Mouse (Mus musculus) T-helper 17 cell (primary cell): Measurements from ENCODE around the gene Rhno1.

ENCODE experiments used
- in situ Hi-C, 2 experiments: fragments of 300-600 bp; cut with MboI, MseI; formaldehyde crosslinking; loops; 1 replicate in 1 of 2; 2 replicates in 1 of 2; pipeline ENCODE4 v1.15.1; 2025; ENCODE audit warnings: high pct_unique_total_duplicates in 2 of 2

The Rhno1 gene

GRCm38 (mm10) chr6:128364721-128365120 lies 2.0 kb upstream of the Rhno1 start:
- in situ Hi-C loops = loop anchor here in 1 of 2 experiments (5.0 to 10.0 kb wide), 2 partner anchors 50 to 162 kb away; no protein-coding TSS in a partner anchor

GRCm38 (mm10) chr6:128363007-128363825 lies 505 bp upstream of the Rhno1 start:
- in situ Hi-C loops = loop anchor here in 1 of 2 experiments (5.0 to 10.0 kb wide), 2 partner anchors 52 to 161 kb away; no protein-coding TSS in a partner anchor

GRCm38 (mm10) chr6:128361901-128362300 lies 810 bp downstream of the Rhno1 start:
- in situ Hi-C loops = loop anchor here in 1 of 2 experiments (5.0 to 10.0 kb wide), 2 partner anchors 53 to 160 kb away; no protein-coding TSS in a partner anchor

GRCm38 (mm10) chr6:128358999-128359398 lies 3.7 kb downstream of the Rhno1 start:
- in situ Hi-C loops = loop anchor here in 1 of 2 experiments (5.0 kb wide), 1 partner anchor 37 kb away; no protein-coding TSS in a partner anchor

- in situ Hi-C loops = loop anchor here in 1 of 2 experiments (5.0 kb wide), 1 partner anchor 34 kb away; no protein-coding TSS in a partner anchor
Observed at GRCm38 (mm10) chr6:128355726-128356416, 6.8 kb downstream of the Rhno1 start, which contains the start of gene Tulp3. Tulp3 (minus strand) TSS chr6:128355851.

- in situ Hi-C loops = loop anchor here in 1 of 2 experiments (5.0 kb wide), 1 partner anchor 33 kb away; no protein-coding TSS in a partner anchor
Observed at GRCm38 (mm10) chr6:128355201-128355681, 7.5 kb downstream of the Rhno1 start.

- in situ Hi-C loops = no loop called here
Observed at GRCm38 (mm10) chr6:128354140-128354539, 8.6 kb downstream of the Rhno1 start.

- in situ Hi-C loops = no loop called here
Observed at GRCm38 (mm10) chr6:128349711-128350110, 13.0 kb downstream of the Rhno1 start.

- in situ Hi-C loops = no loop called here
Observed at GRCm38 (mm10) chr6:128346782-128347181, 15.9 kb downstream of the Rhno1 start.

- in situ Hi-C loops = no loop called here
Observed at GRCm38 (mm10) chr6:128345623-128346022, 17.1 kb downstream of the Rhno1 start.

- in situ Hi-C loops = no loop called here
Observed at GRCm38 (mm10) chr6:128341956-128342723, 20.6 kb downstream of the Rhno1 start.

- in situ Hi-C loops = no loop called here
Observed at GRCm38 (mm10) chr6:128338876-128339275, 23.8 kb downstream of the Rhno1 start.

GRCm38 (mm10) chr6:128337467-128337866 lies 25.2 kb downstream of the Rhno1 start:
- in situ Hi-C loops = no loop called here

- in situ Hi-C loops = no loop called here
Observed at GRCm38 (mm10) chr6:128334397-128335124, 28.1 kb downstream of the Rhno1 start.

- in situ Hi-C loops = loop anchor here in 1 of 2 experiments (25.0 kb wide), 1 partner anchor 1994 kb away; no protein-coding TSS in a partner anchor
Observed at GRCm38 (mm10) chr6:128318317-128318716, 44.4 kb downstream of the Rhno1 start.

- in situ Hi-C loops = loop anchor here in 1 of 2 experiments (25.0 kb wide), 1 partner anchor 1997 kb away; no protein-coding TSS in a partner anchor
Observed at GRCm38 (mm10) chr6:128315597-128315996, 47.1 kb downstream of the Rhno1 start.

GRCm38 (mm10) chr6:128314796-128315195 lies 47.9 kb downstream of the Rhno1 start:
- in situ Hi-C loops = loop anchor here in 1 of 2 experiments (25.0 kb wide), 1 partner anchor 1998 kb away; no protein-coding TSS in a partner anchor

- in situ Hi-C loops = loop anchor here in 1 of 2 experiments (5.0 to 25.0 kb wide), 2 partner anchors 76 to 2004 kb away; no protein-coding TSS in a partner anchor
Observed at GRCm38 (mm10) chr6:128308311-128308710, 54.4 kb downstream of the Rhno1 start.
